Comparison of ENCODE assay signal across 11 mouse cellular contexts in the genomic region with DNA sequence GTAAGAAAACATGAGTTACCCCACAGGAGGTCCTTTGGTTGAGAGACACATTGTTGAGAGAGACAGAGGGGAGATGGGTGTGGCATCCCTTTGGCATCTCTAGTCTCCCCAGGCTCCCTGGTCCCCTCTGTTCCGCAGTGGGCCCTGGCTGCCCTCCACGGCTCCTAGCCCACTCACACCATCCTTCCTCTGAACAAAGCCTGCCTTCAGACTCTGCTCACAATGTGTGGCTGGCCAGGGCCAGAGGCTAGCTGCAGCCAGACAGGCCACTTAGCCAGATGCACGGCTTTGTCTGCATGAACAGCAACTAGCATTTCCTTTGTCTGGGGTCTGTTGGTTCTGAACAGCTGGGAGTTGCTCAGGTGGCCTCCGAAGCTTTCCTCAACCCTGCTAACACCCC.
DNase-seq lines count a peak whose midpoint lies in the region; ATAC-seq and TF ChIP-seq lines count a peak whose summit lies in the region.
"Had no signal": no experiment of that assay in that cellular context is flagged by ENCODE, and none has a peak within 500 bp of the region (broad histone marks: within the 10 kb centered on the region; RNA-seq: fewer than 3 reads in every experiment).

No protein-coding gene starts in this region.

- H3K27me3 ChIP-seq in hindbrain, embryonic 10.5 days (ENCODE audit: insufficient read depth, poor library complexity, severe bottlenecking): no peaks in the 10 kb centered on the region
- H3K27me3 ChIP-seq in hindbrain, embryonic 13.5 days: no peaks in the 10 kb centered on the region
- H3K27me3 ChIP-seq in hindbrain, postnatal 0 days (ENCODE audit: insufficient read depth, low read length): no peaks in the 10 kb centered on the region
- no peaks in the 10 kb centered on the region for H3K27me3 ChIP-seq in kidney, embryonic 16.5 days (ENCODE audit: insufficient read depth, low read length)

- H3K36me3 ChIP-seq in hindbrain, embryonic 10.5 days: no peaks in the 10 kb centered on the region
- no peaks in the 10 kb centered on the region for H3K36me3 ChIP-seq in hindbrain, embryonic 13.5 days
- H3K36me3 ChIP-seq in hindbrain, postnatal 0 days (ENCODE audit: insufficient read depth, low read length): no peaks in the 10 kb centered on the region
- H3K36me3 ChIP-seq in kidney, embryonic 16.5 days (ENCODE audit: insufficient read depth, low read length): no peaks in the 10 kb centered on the region
- H3K36me3 ChIP-seq: liver, embryonic 15.5 days had no signal

- no peaks in the 10 kb centered on the region for H3K9me3 ChIP-seq in hindbrain, embryonic 10.5 days
- no peaks in the 10 kb centered on the region for H3K9me3 ChIP-seq in hindbrain, embryonic 13.5 days
- no peaks in the 10 kb centered on the region for H3K9me3 ChIP-seq in hindbrain, postnatal 0 days (ENCODE audit: low read length)
- H3K9me3 ChIP-seq in kidney, embryonic 16.5 days (ENCODE audit: low read length): no peaks in the 10 kb centered on the region
- H3K9me3 ChIP-seq: liver, embryonic 15.5 days had no signal

- peak; percentile 13 to 21 for DNase-seq in cerebellum, adult 18-20 months
- no peak for DNase-seq in cerebellum, adult 11 months
- DNase-seq in hindbrain, embryonic 10.5 days (ENCODE audit: low spot score): peak; percentile 42
- peak; percentile 20 for DNase-seq in hindbrain, postnatal 0 days (ENCODE audit: low spot score)
- no peak for DNase-seq in retina, postnatal 1 day

- H3K4me2 ChIP-seq in hindbrain, embryonic 13.5 days: no peak overlapping the region
- H3K4me2 ChIP-seq in hindbrain, postnatal 0 days (ENCODE audit: low read depth, low read length): no peak overlapping the region
- H3K4me2 ChIP-seq in kidney, embryonic 16.5 days (replicated peaks; ENCODE audit: low read depth, low read length): no peak overlapping the region
- H3K4me2 ChIP-seq: liver, embryonic 15.5 days had no signal

- no peak overlapping the region for H3K9ac ChIP-seq in hindbrain, embryonic 13.5 days
- H3K9ac ChIP-seq in hindbrain, postnatal 0 days (replicated peaks; ENCODE audit: low read length): no peak overlapping the region
- H3K9ac ChIP-seq in kidney, embryonic 16.5 days (replicated peaks; ENCODE audit: low read length): no peak overlapping the region
- H3K9ac ChIP-seq: liver, embryonic 15.5 days had no signal

- peaks cover 8% of the 10 kb centered on the region for H3K4me1 ChIP-seq in hindbrain, embryonic 10.5 days (replicated peaks)
- peaks cover 3% of the 10 kb centered on the region; the same call in 1 of the 2 replicates for H3K4me1 ChIP-seq in hindbrain, embryonic 13.5 days (replicated peaks)
- no peaks in the 10 kb centered on the region for H3K4me1 ChIP-seq in hindbrain, postnatal 0 days (ENCODE audit: insufficient read depth, low read length)
- H3K4me1 ChIP-seq in kidney, embryonic 16.5 days (ENCODE audit: insufficient read depth, low read length): no peaks in the 10 kb centered on the region

- no peak for TF ChIP-seq CTCF in hindbrain, postnatal 0 days (IDR thresholded peaks at IDR 0.05; ENCODE audit: low read depth)

- 28% methylated on average over 4 of the region's 4 CpGs for WGBS in hindbrain, embryonic 10.5 days
- WGBS in hindbrain, embryonic 13.5 days: 16% methylated on average over 4 of the region's 4 CpGs
- 20% methylated on average over 4 of the region's 4 CpGs for WGBS in hindbrain, postnatal 0 days
- 67% methylated on average over 4 of the region's 4 CpGs for WGBS in kidney, embryonic 16.5 days

- ATAC-seq in hindbrain, embryonic 13.5 days (ENCODE audit: low FRiP score): no peak
- 0 out of 2 replicates have a peak, but pooled peaks have one; percentile 32 for ATAC-seq in hindbrain, postnatal 0 days
- 0 out of 2 replicates have a peak, but pooled peaks have one; percentile 14 for ATAC-seq in megakaryocyte-erythroid progenitor cell, adult 5-6 weeks (replicated peaks; ENCODE audit: low FRiP score, low TSS enrichment, poor library complexity, severe bottlenecking)
- no peak for ATAC-seq in kidney, embryonic 16.5 days (ENCODE audit: low FRiP score, low TSS enrichment)

- no peak overlapping the region for H3K4me3 ChIP-seq in hindbrain, embryonic 10.5 days
- no peak overlapping the region for H3K4me3 ChIP-seq in hindbrain, embryonic 13.5 days
- H3K4me3 ChIP-seq in hindbrain, postnatal 0 days (ENCODE audit: low read length): no peak overlapping the region
- no peak overlapping the region for H3K4me3 ChIP-seq in kidney, embryonic 16.5 days (ENCODE audit: low read length)
- H3K4me3 ChIP-seq: liver, embryonic 15.5 days; myocyte had no signal

- peak overlapping the region; percentile 84 for H3K27ac ChIP-seq in hindbrain, embryonic 10.5 days
- no peak overlapping the region for H3K27ac ChIP-seq in hindbrain, embryonic 13.5 days
- H3K27ac ChIP-seq in hindbrain, postnatal 0 days: no peak overlapping the region
- H3K27ac ChIP-seq in kidney, embryonic 16.5 days (ENCODE audit: low read length): no peak overlapping the region
- H3K27ac ChIP-seq: kidney, postnatal 0 days; liver, embryonic 15.5 days had no signal

Comparison
In these comparisons a context has a peak if more than half of its experiments do, and no peak if none do; other contexts are left out.
1. DNase-seq: peak in cerebellum, adult 18-20 months (2 of 2), hindbrain, embryonic 10.5 days (single experiment) and hindbrain, postnatal 0 days (single experiment); none in cerebellum, adult 11 months (single experiment) and retina, postnatal 1 day (single experiment).
2. ATAC-seq: peak in hindbrain, postnatal 0 days (single experiment) and megakaryocyte-erythroid progenitor cell, adult 5-6 weeks (single experiment); none in hindbrain, embryonic 13.5 days (single experiment) and kidney, embryonic 16.5 days (single experiment).